Mouse (Mus musculus): ENCODE results near the gene 6030445D17Rik.

6030445D17Rik gene

DNA sequence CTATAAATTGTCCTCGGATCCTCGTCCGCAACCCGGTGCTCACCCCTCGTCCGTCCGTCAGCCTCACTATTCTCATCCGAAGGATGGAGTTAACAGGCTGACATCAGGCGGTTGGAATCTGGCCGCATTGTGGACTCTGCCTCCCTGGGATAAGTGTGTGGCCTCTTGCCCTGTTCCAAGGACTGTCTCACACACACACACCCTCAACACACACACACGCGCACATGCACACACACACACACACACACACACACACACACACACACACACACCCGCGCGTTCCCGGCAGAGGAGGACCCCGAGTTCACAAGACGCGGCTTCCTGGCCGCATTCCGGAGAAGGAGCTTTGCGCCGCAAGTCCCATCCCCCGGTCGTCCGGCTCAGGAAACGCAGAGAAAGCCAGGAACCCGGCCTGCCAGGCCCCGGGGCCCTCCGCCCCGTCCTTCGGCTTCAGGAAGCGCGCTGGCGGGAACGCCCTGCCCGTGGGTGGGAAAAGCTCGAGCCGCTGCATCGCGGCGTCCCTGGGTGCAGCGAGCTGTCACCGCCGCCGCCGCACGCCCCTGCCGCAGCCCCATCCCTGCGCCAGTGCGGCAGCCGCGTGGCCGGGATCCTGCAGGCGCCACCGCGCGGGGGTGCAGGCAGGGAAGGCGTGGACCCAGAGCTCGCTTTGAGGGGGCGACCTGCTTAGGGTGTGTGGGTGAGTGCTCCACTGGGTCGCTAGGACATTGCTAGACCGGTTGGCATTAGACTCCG is at the start of gene 6030445D17Rik:
Gene 6030445D17Rik (plus strand): TSS at position 165 of the 753 bp plus-strand sequence.
- DNase-seq (ENCODE audit: low spot score), result peak; percentile 17

DNA sequence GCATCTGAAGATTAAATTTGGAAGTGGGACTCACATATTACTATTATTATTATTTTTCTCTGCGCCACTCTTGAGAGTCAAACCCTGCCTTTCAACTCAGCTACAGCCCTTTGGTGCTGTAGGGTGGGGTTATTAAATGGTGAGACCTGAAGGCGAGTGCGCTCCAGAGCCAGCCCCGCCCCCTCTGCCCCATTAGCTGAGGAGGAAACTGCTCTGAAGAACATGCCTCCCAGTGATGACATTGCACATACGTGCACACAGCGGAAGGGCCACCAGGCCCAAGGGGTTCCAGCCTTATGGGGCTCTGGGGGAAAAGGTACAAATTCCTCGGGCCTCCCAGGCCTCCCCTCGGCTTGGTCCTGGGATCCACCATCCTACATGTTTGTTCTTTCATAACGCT is 46.6 kb upstream of the 6030445D17Rik start:
- no peak for DNase-seq (ENCODE audit: low spot score)

DNA sequence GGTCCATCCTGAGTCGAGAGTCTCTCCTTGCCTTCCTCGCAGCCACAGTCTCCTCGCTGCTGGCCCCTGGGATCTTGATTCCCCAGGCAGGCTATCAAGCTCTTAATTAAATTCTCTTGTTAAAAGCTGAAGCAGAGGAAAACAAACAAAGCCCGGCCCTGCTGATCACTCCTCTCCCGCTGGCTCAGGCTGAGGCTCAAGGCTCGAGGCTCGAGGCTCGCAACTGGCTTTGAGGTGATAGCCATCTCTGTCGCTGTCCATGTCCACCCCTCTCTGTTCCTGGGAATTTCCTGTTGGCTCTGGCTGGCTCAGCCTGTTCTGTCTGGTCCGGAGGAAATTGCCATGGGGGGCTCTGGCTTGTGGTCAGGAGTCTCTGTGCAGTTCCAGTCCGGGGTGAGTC is 43.1 kb upstream of the 6030445D17Rik start:
- no peak for DNase-seq (ENCODE audit: low spot score)

DNA sequence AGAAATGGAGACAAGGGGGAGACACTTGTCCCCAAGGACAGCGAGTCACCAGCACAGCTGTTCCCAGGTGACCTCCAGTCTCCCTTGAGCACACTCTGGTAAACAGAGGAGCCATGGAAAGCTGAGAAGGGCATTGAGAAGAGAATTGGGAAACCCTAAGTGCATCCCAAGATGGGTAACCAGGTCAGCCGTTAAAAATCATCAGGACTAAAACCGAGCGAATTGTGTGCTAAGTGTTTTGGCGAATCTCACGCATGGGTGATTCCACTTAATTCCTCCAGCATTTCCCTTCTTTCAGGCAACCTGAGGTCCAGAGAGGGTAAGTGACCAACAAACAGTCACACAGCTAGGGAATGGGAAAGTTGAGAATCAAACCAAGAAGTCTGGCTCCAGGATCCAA is 42.7 kb upstream of the 6030445D17Rik start:
- DNase-seq (ENCODE audit: low spot score), result no peak

DNA sequence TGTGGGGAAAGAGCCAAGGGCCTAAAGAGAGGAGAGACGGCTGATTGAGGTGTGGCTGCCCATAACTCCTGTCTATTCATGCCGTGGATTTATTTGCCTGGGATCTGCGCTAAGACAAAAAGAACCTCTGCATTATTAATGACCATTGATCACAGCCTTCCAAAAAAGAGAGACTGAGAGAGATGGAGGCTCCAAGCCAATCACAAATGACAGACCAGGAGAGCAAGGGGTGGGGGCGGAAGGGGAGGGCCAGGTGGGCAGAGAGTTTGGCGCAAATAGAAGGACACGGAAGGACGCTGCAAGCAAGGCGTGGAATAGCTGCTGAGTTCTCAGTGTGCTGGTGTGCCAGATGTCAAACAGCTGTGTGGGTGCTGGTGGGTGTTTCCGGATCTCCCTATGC is 38.8 kb upstream of the 6030445D17Rik start, which contains the start of gene Htr1d:
Gene Htr1d (plus strand): TSS at position 301 of the 400 bp plus-strand sequence.
- no peak for DNase-seq (ENCODE audit: low spot score)

DNA sequence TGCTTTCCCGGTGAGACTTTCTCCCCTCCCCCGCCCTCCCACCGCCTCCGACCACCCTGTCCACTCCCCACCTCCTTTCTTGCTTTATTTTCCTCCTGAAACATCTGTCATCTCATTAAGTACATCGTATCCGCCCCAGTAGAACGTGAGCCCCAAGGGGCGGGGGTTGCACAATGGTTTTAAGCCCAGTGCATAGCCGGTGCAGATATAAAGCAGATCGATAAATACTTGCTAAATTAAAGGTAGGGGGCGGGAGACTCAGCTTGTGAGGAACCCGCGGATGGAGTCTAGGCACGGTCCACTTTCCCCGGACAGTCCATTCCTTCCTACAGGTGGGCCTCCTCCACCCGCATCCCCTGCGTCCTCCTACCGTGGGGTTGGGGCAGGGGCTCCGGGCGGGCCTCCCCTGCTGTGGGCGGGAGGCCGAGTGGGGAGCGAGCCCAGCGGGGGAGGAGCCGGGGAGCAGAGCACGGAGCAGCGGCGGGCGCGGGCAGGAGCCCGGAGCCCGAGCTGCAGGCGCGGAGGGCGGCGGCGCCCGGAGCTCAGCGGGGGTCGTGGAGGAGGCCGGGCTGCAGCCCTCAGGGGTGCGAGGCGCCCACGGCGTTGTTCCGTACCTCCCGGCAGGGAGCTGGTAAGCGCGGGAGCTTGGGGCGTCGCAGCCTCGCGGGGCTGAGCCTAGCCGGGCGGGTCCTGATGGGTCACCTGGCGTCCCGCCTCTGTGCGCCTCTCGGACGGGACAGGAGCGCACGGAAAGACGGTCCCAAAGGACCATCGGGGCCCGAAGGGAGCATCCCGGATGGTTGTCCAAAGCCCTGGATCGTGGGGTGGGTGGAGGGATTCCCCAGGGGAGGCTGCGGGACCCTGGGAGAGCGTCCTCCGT is 37.7 kb upstream of the 6030445D17Rik start:
- DNase-seq (ENCODE audit: low spot score), result no peak

DNA sequence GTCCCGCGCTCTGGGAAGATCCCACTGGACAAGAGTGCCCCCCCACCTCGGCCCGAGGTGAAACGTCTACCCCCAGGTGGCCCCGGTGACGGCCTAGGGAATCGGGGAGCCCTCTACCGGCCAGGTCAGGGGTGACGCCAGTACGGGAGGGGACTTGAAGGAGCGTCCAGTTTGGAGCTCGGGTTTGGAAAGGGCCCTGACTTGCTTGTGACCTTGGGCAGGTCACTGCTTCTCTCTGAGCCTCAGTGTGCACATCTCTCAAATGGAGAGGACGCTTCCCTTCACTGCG is 37.1 kb upstream of the 6030445D17Rik start:
- DNase-seq (ENCODE audit: low spot score), result no peak

DNA sequence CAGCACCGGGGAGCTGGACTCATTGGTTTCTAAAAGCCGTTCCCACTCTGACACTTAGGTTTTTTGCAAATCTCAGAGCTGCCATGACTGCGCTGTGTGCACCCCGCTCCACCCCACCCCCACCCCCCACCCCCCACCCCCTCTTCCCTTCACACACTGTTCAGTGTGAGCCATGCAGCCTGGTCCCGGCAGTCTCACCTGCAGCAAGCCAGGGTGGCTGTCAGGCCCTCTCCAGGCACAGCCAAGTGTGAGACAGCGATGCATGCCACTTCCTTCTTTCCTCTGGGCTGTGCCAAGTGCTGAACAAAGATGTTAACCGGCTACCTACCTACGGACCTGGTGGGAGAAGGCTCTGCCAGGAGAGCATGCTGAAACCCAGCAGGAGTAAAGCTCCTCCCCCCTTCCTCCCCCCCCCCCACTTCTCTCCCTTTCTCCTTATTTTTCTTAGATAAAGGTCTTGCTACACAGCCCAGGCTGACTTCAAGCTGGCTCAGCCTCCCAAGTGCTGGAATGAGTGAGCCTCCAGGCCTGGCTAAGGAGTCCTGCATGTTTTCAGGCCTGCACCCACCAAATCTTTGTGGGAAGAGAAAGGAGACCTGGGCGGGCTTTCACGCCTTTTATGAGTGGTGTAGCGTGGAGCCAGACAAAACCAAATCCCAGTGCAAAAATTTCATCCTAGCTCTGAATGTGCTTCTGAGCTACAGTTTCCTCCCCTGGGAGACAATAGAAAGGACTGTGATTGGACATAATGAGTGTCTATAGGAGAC is 31.3 kb upstream of the 6030445D17Rik start:
- DNase-seq (ENCODE audit: low spot score), result no peak

DNA sequence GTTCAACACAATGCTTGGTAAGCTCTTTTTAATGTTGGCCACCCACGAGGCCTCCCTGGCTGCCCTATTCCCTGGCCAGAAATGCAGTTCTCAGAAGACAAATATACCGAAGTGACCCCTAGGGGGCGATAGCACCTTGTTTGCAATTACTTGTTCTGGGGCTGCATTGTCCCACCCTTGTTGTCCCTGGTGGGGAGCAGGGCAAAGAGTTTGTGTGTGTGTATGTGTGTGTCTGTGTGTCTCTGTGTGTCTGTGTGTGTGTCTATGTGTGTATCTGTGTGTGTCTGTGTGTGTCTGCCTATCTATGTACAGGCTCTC is 30.7 kb upstream of the 6030445D17Rik start:
- DNase-seq (ENCODE audit: low spot score), result peak; percentile 14

DNA sequence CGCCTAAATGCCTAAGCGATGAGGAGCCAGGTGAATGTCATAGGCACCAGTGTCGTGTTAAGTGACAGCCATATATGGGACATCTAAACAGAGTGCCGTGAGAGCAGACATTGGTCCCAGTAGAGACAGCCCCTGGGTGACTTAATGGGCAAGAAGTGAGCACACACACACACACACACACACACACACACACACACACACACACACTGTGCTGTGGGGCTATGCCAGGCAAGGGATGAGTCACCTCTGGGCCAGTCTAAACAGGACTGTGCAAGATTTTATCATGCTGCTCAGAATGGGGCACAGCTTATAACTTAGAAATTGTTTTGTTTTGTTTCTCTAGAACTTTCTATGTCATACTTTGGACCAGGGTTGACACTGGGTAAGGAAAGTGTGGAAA is 28.0 kb upstream of the 6030445D17Rik start:
- DNase-seq (ENCODE audit: low spot score), result no peak

DNA sequence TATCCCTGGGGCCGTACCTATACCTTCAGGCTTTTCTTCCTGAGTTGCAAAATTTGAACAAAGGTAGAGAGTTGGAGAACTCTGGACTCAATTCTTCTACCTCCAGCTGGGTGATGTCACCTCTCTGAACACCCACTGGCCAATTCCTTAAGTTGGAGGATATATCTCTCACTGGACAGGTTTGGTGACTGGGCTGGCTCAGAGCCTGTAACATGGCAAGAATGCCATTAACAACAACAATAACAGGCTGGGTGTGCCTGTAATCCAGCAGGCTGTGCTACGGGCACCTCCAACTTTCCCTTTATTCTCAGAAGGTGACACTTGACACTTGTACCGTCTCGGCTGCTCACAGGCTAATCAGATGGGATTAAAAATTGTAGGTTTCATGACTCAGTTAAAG is 22.9 kb upstream of the 6030445D17Rik start:
- DNase-seq (ENCODE audit: low spot score), result no peak

DNA sequence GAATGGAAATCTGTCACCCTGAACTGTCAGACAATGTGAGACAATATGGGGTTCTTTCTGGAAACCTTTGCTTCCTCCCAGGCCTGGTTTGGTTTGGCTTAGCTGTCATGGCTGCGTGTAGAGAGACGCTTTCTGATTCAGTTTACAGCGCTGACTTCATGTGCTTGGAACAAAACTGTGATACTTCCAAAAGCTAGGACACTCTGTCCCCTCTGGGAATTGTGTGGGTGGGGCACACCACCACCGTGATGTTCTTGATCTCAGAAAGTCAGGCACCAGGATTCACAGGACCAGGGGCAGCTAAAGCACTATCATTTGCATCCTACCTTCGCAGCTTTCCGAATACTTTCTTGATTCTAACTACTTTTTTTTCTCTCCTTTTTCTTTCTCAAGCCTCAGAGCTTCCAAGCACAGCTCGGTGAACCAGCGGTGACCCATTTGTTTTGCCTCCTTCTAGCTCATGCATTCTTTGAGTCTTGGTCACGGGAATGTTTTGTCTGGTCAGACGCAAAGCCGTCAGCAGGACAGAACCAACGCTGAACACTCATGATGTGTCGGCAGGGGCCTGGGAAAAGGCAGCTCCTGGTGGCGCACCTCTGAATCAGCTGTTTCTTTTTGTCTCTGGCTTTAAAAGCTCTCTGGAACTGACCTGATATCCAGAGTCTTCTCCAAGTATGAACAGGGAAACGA is 20.6 kb upstream of the 6030445D17Rik start:
- DNase-seq (ENCODE audit: low spot score), result no peak

DNA sequence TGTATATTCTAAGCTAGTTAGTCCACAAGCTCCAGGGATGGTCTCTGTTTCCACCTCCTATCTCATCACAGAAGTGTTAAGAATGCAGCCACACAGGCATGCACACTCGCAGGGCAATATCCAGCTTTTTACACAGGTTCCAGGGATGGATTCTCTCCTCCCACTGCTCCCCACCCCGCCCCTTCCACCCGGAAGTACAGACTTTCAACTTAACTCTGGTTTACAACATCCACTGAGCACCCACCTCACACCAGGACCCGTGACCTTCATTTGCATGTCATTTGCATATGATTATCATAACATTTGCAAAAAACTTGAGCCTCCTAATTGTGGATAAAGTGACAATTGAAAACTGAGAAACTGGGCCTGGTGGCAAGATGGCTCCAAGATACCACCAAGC is 17.5 kb upstream of the 6030445D17Rik start:
- no peak for DNase-seq (ENCODE audit: low spot score)

DNA sequence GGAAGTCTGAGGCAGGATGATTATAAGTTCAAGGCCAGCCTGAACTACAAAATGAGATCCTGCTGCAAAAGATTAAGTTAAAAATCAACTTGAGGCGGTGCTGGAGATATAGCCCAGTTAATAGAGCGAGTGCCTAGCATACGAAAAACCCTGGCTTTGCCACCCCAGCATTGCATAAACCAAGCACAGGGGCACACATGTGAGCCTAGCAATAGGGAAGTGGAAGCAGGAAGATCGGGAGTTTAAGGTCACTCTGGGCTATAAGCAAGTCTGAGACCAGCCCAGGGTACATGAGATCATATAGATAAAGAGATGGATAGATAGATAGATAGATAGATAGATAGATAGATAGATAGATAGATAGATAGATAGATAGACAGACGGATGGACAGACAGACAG is 12.3 kb upstream of the 6030445D17Rik start:
- no peak for DNase-seq (ENCODE audit: low spot score)

DNA sequence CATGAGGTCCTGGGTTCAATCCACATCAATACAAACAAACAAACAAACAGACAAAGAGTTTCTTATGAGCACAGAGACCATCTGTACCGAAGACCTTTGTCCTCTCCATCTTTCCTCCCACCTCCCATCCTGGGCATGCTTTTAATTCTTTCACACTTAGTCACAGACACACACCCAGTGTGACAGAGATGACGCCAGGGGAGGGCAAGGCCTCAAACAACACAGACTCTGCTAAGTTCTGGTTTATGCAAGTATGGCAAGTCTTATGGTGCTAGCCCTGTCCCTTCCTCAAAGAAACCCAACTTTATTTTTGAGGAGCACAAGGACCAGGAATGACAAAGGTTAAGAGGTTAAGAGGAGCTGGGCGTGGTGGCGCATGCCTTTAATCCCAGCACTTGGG is 11.8 kb upstream of the 6030445D17Rik start:
- DNase-seq (ENCODE audit: low spot score), result no peak

DNA sequence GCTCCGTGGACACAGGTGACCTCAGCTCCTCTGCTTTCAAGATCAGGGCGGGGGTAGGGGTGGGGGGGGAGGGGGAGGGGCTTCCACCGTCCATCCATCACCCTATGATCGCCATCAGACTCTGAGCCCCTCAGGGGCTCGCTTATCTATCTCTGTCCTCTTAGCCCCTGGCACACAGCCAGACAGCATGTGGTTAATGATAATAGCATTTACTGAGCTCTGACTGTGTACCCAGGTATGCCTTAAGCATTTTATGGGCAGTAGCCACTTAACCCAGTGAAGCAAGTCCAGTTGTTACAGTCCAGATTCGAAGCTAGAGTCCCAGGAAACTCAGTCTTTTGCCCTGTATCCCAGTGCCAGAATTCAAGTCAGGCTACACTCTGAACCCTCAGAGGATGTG is 10.5 kb upstream of the 6030445D17Rik start:
- no peak for DNase-seq (ENCODE audit: low spot score)

DNA sequence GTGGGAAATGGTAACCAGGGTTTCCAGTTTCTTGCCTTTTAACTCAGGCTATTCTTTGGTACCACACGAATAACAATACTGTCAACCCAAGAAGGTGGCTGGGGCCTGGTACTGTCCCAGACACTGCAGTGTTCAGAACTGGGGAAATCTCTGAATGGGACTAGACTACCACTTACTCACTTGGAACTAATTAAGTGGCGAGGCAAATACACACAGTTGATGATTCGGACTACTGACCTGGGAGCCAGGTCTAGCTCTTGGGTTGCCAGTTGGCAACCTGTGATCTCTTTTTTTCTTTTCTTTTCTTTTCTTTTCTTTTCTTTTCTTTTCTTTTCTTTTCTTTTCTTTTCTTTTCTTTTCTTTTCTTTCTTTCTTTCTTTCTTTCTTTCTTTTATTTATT is 9.8 kb upstream of the 6030445D17Rik start:
- no peak for DNase-seq (ENCODE audit: low spot score)

DNA sequence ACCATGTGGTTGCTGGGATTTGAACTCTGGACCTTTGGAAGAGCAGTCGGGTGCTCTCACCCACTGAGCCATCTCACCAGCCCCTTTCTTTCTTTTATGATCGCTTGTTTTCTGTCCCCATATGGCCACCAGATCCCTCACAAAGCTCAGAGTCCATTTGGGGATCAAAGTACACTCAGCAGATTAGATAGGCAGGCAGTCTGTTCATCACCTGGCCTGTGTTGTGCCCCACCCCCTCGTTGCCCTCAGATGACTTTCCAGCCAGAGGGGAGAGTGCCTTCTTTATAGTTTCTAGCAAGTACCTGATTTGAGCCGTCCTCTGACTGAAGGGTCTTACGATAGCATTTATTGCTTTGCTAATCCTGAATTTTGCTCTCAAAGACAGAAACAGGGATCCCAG is 9.3 kb upstream of the 6030445D17Rik start:
- DNase-seq (ENCODE audit: low spot score), result no peak

DNA sequence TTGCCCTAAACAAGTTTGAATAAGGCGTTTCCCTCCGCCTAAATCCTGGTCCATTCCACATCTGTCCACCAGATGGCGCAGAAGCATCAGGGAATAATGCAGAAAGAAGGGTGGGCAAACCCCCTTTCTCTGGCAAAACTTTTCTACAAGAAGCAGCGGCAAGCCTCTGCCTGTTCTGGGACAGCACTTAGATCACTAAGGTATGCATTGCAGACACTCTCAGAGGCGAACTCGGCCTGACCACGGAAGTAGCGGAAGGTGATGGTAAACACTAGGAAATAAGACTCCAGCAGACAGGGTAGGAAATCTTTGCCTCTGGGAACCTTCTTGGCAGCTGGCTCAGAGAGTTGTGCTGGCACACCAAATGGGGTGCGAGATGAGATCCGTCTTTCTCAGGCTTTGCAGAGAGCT is 7.2 kb upstream of the 6030445D17Rik start:
- DNase-seq (ENCODE audit: low spot score), result peak; percentile 29

DNA sequence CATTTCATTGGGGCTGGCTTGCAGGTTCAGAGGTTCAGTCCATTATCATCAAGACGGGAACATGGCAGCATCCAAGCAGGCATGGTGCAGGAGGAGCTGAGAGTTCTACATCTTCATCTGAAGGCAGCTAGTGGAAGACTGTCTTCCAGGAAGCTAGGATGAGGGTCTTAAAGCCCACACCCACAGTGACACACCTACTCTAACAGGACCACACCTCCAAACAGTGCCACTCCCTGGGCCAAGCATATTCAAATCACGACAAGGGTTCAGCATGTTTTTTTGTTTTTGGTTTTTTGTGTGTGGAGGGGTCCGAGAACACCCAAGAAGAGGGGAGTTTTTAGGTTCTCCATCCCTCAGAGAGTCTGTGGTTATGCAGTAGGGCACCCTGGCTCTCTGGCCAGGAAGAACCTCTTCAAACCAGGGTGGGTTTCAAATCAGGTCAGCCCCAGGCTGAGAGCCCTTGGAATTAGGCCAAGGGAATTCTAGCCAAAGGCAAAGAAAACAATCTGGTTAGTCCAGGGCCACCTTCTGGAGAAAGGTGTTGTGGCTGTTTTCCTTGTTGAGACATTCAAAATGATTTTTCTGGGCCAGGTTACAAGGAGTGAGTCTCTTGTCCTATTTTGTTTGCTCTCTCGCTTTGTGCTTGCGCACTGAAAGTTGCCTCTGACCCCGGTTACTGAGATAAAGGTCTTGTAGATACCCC is 5.4 kb upstream of the 6030445D17Rik start:
- DNase-seq (ENCODE audit: low spot score), result no peak

DNA sequence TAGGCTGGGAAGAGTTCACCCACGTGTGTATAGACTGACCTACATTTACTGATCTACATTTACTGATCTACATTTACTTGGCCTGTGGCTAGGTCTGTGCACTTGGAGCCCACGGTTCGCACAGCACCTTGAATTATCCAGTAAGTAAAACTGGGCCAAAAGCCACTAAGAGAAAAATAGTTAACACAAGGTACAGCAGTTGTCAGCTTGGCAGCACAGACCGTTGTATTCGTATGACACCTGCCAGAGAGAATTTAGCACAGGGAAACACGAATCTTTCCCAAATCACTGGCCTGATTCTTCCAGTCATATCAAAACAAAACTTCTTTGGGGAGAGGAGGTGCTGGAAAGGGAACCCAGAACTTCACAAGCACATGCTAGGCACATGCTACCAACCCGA is 3.8 kb upstream of the 6030445D17Rik start:
- DNase-seq (ENCODE audit: low spot score), result no peak

DNA sequence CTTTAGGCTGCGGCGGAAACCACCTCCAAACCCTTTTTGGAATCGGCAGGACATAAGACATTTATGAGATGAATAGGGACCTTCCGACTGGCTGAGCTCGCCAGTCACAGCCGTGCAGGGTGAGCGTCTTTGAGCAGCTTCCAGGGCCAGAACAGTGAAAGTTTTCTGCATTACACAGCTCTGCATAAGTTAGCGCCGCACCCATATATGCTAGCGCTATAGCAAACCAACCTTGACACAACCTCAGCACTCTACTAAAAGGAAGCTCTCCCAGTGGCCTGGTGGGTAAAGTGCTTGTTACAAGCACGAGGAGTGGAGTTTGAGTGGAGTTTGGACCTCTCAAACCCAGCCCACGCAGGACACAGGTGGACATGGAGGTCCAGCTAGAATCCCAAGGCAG is 2.8 kb upstream of the 6030445D17Rik start:
- DNase-seq (ENCODE audit: low spot score), result no peak

Measured in spleen, adult 12 weeks (tissue).